Mouse (Mus musculus): Measurements from ENCODE around the gene Slfn8. TPM values are rescaled to one million over a fixed set of nuclear protein-coding genes. Genes with fewer than 3 reads are reported as not detected.
A peak's percentile ranks its signal among the peaks of the same experiment; 100 is the strongest.
"Not testable (repeated sequence)": the region's sequence is repeated elsewhere in the genome, so short reads cannot be mapped to it uniquely, and the experiment has no call there.

Slfn8 gene
- total RNA-seq, 2 experiments from 2014 or later, result 0.80 to 0.81 TPM

- DNase-seq (ENCODE audit: low spot score in 2 of 2), result peak; percentile 9 to 23
These were observed 29.0 kb downstream of the Slfn8 start, which contains the start of gene Slfn9 for GRCm38 (mm10) chr11:82991469-82992166. Gene Slfn9 (minus strand): TSS chr11:82991830.

GRCm38 (mm10) chr11:82990612-82991385, 29.8 kb downstream of the Slfn8 start:
- DNase-seq (ENCODE audit: low spot score in 2 of 2), result not testable (repeated sequence)

GRCm38 (mm10) chr11:82989357-82989756, 31.3 kb downstream of the Slfn8 start:
- no peak for DNase-seq (ENCODE audit: low spot score in 2 of 2)

GRCm38 (mm10) chr11:82987621-82988020, 33.0 kb downstream of the Slfn8 start:
- DNase-seq (ENCODE audit: low spot score in 2 of 2), result peak in 1 of 2 experiments; percentile 3

GRCm38 (mm10) chr11:82983193-82983592, 37.4 kb downstream of the Slfn8 start:
- DNase-seq (ENCODE audit: low spot score in 2 of 2), result no peak

GRCm38 (mm10) chr11:82982409-82982808, 38.2 kb downstream of the Slfn8 start:
- DNase-seq (ENCODE audit: low spot score in 2 of 2), result not testable (repeated sequence)

- DNase-seq (ENCODE audit: low spot score in 2 of 2), result no peak
These were observed 46.7 kb downstream of the Slfn8 start for GRCm38 (mm10) chr11:82973916-82974315.

- no peak for DNase-seq (ENCODE audit: low spot score in 2 of 2)
These were observed 49.0 kb downstream of the Slfn8 start for GRCm38 (mm10) chr11:82971590-82971974.

GRCm38 (mm10) chr11:82970712-82971589, 49.7 kb downstream of the Slfn8 start:
- DNase-seq (ENCODE audit: low spot score in 2 of 2), result peak; percentile 7 to 25

GRCm38 (mm10) chr11:82962215-82962614, 58.4 kb downstream of the Slfn8 start:
- no peak for DNase-seq (ENCODE audit: low spot score in 2 of 2)

GRCm38 (mm10) chr11:82961743-82962142, 58.9 kb downstream of the Slfn8 start:
- no peak for DNase-seq (ENCODE audit: low spot score in 2 of 2)

- peak in 1 of 2 experiments; percentile 8 for DNase-seq (ENCODE audit: low spot score in 2 of 2)
These were observed 61.0 kb downstream of the Slfn8 start for GRCm38 (mm10) chr11:82959613-82960012.

- no peak for DNase-seq (ENCODE audit: low spot score in 2 of 2)
These were observed 63.7 kb downstream of the Slfn8 start for GRCm38 (mm10) chr11:82956925-82957324.

GRCm38 (mm10) chr11:82954631-82955030, 66.0 kb downstream of the Slfn8 start:
- DNase-seq (ENCODE audit: low spot score in 2 of 2), result no peak

GRCm38 (mm10) chr11:82952612-82953542, 67.7 kb downstream of the Slfn8 start:
- no peak for DNase-seq (ENCODE audit: low spot score in 2 of 2)

Small RNA genes lying within 50 kb of the gene (microRNA-seq; reads per million reads assigned to microRNA genes)
- gene Gm27598, result 0 reads per million in 2 experiments
- gene Mir7679, result 0 reads per million in 2 experiments

Other genes with a start within 250 kb of the Slfn8 start
- 10 to 100 TPM; 21.0 to 21.1 TPM for gene Lig3, start 239.7 kb downstream of the Slfn8 start, total RNA-seq (2021)
- 10 to 100 TPM; 11.1 to 11.2 TPM for gene Rffl, start 149.6 kb downstream of the Slfn8 start, total RNA-seq (2021)
- 10 to 100 TPM; 17.5 to 21.0 TPM for gene Rad51d, start 130.2 kb downstream of the Slfn8 start, total RNA-seq (2021)
- gene Fndc8, start 128.7 kb downstream of the Slfn8 start, total RNA-seq (2021), result not detected
- gene Nle1, start 112.4 kb downstream of the Slfn8 start, total RNA-seq (2021), result 10 to 100 TPM; 37.2 to 41.6 TPM
- gene Unc45b, start 110.3 kb downstream of the Slfn8 start, total RNA-seq (2021), result 1 to 10 TPM in 1 of 2 experiments, under 1 TPM in 1; 1.00 to 1.5 TPM
- gene Slfn5, start 69.5 kb downstream of the Slfn8 start, total RNA-seq (2021), result 1 to 10 TPM; 2.4 to 4.2 TPM
- gene Slfn9, start 29.0 kb downstream of the Slfn8 start, total RNA-seq (2021), result under 1 TPM; 0.21 to 0.28 TPM
- 1 to 10 TPM in 1 of 2 experiments, under 1 TPM in 1; 0.80 to 1.8 TPM for gene Slfn2, start 44.3 kb upstream of the Slfn8 start, total RNA-seq (2021)
- gene Slfn1, start 96.0 kb upstream of the Slfn8 start, total RNA-seq (2021), result not detected
- not detected for gene Slfn4, start 154.4 kb upstream of the Slfn8 start, total RNA-seq (2021)
- under 1 TPM; 0.40 to 0.66 TPM for gene Slfn3, start 170.5 kb upstream of the Slfn8 start, total RNA-seq (2021)